Mouse (Mus musculus) NIH3T3 (cell line): ENCODE measurements around the gene Abcc8.

Experiments used
- DNase-seq: peaks from one replicate; pipeline ENCODE4 v3.0.0-alpha.2; 2012; ENCODE audit warnings: low read depth

Abcc8 gene

DNA sequence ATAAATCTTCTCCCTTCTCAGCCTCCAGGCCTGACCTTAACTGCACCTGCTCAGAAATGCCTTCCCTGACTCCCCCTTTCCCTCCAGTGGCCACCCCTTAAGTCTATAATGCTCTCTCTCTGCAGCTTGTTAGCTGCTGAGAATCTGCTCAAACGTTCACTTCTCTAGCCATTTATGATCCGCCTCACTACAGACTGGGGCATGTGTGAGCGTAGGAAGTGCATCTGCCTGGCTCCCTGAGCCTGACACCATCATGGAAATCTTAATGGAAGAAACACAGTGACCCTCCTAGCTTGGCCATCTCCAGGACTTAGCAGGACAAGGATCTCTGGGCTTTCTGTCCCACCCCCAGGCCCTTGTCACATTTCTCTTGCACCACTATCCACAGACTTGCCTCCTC lies 69.8 kb downstream of the Abcc8 start:
- no peak for DNase-seq

DNA sequence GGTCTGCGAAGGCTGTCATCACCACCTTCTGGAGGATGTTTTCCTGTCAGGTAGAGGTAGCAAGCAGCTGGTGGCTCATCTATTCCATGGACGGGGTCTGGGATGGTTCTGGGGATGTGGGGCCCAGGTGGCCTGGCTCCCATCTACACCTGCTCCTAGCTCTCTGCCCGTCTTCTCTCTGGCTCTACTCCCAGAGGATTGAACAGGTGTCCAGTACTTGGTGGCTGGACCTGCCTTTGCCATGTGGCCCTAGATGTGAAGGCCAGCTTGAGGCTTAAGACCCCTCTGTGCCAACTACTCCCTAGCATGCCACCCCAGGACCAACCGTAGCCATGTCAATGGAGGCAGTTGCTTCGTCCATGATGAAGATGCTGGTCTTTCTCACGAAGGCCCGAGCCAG lies 74.3 kb downstream of the Abcc8 start:
- no peak for DNase-seq

DNA sequence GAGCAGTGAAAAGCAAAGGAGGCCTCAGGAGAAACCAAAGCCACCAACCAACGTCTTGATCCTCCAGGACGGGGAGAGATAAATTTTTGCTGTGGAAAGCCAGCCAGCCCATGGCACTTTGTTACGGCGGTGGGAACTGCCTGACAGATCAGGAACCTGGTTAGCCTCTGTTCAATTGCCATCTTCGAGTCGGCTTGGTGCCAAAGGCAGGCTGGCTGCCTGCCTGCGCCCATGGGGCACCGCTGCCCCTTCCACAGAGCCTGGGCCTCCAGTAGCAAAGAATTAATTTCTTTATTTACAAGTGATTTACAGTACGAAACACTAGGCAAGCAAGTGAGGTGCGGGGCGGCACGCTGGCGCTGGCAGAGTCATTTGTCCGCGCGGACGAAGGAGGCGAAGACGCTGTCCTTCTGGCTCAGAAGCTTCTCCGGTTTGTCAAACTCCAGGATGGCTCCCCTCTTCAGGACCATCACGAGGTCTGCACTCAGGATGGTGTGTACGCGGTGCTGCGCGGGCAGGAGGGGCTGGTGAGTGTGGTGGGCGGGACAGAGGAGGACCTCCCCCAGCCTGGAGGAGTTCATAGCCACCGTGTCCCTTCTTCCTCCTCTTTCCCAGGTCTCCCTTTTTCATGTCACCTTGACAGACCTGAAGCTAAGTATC lies 75.4 kb downstream of the Abcc8 start:
- no peak for DNase-seq

DNA sequence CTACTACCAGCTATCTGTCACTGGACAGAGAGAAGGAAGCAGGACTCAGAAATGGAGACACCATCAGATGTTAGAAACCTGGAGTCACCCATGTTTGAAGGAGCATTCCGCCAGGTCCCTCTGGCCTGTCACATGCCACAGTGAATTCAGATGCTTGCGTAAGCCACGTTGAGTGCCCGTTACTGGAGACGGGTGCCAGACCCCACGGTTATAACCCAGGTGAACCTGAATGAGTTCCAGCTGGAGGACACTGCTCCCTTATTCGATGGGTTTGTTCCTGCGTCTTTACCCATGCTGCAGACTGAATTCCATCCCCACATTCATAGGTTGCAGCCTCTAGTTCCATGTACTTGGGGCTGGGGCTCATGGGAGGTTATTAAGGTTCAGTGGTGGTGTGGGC lies 76.1 kb downstream of the Abcc8 start:
- DNase-seq: no peak

DNA sequence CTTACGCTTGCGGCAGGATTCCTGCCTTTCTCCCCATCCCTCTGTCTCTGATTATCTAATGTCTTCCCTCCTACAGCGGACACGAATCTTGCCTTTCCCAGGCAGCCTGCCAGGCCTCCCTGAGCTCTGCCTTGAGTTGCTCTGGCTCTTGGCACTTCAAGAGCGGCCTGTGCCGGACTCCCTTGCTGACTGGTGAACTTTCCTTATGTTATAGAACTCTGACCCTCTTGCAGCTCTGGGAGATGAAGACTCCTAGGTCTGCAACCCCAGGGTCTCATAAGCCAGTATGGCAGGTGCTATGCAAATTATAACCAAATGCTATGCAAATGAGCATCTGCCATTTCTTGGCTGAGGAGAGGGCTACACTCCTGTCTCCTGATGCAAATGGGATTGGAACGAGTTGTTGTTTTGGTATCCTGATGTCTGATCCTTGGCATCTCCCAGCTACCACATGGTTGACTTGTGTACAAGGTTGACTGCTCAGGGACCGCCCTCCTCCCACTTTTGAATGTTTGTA lies 76.7 kb downstream of the Abcc8 start:
- DNase-seq: peak; percentile 51

DNA sequence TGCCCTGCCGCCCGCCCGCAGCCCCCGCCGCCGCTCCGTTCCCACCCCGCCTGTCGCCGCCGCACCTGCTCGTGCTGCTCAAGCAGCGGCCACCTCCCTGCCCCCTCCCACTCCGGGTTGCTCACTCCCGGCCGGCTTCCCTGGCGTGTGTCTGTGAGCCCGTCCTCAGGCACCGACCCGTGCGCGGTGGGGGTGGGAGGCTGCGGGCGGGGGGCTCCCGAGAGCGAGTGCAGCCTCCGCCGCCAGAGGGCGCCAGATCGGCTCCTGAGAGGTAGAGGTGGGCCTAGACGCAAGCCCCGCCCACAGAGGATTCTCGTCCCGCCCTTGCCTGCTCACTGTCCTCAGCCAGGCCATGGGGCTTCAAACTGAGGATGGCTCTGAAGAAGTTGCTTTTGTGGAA lies 79.3 kb downstream of the Abcc8 start, which contains the start of gene Kcnj11:
Gene Kcnj11 (minus strand): TSS at position 202 of the 400 bp plus-strand sequence.
- peak; percentile 63 for DNase-seq

DNA sequence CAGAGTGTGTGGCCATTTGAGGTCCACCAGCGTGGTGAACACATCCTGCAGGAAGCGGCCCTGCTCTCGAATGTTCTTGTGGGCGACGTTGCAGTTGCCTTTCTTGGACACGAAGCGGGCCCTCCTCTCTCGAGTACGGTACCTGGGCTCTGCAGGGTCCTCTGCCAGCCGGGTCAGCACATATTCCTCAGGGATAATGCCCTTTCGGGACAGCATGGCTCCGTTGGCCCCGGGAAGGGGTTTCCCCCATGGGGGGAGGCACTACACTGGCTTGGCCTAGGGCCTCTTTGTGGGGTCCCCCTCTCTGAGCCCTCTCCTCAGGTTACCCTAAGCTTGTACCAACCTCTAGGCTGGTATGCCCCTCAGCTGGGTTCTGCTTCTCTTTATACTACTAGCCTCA lies 80.2 kb downstream of the Abcc8 start:
- DNase-seq: no peak

DNA sequence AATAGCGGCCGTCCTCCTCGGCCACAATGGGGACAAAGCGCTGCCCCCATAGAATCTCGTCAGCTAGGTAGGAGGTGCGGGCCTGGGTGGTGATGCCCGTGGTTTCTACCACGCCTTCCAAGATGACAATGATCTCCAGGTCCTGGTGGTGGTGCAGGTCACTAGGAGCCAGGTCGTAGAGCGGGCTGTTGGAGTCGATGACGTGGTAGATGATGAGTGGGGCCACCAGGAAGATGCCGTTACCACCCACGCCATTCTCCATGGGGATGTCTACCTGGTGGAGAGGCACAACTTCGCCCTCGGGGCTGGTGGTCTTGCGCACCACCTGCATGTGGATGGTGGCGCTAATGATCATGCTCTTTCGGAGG lies 80.9 kb downstream of the Abcc8 start:
- DNase-seq: no peak

DNA sequence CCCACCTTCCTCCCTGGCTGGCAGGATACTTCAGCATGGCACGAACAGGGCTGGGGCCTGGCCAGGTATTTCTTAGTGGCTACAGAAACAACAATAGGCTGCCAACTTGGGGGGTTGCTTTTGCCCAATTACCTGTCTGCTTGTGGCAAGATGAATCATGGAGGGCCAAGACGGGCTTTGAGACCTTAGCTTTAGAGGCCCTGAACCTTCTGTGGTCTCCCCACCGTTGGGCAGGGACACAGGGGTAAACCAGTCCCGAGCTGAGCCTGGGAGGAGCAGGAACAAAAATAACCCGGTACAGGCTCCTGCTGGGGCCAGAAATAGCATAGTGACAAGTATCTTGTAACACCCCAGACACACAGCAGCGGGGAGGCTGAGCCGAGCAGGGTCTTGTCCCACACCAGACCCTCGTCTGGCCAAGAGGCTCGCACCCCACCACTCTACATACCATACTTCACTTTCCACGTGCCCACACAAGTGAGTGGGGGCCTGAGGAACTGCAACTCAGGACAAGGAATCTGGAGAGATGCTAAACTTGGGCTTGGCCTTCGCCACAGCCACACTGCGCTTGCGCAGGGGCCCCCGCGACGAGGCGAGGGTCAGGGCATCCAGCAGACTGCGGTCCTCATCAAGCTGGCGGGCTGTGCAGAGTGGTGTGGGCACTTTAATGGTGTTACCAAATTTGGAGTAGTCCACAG lies 81.5 kb downstream of the Abcc8 start:
- DNase-seq: no peak

DNA sequence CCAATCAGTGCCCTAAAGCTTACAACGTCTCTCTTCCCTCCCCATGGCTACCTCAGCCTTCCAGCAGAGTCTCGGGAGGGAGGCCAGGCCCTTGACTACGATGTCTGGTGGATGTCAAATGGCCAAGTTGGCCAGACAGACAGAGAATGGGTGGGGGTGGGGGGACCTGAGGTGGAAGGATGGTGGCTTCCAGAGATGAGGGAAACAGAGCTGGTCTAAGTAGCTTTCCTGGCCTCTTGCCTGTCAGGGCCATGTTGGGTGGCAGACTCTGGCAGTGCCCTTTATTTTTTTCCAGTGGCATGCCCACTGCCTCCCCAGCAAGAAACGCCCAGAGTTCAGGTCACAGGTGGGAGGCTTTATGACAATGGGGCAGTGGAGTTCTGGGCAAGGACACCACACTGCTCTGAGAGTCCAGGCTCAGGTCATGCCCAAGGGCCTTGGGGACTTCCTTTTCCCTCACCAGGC lies 82.5 kb downstream of the Abcc8 start:
- no peak for DNase-seq

DNA sequence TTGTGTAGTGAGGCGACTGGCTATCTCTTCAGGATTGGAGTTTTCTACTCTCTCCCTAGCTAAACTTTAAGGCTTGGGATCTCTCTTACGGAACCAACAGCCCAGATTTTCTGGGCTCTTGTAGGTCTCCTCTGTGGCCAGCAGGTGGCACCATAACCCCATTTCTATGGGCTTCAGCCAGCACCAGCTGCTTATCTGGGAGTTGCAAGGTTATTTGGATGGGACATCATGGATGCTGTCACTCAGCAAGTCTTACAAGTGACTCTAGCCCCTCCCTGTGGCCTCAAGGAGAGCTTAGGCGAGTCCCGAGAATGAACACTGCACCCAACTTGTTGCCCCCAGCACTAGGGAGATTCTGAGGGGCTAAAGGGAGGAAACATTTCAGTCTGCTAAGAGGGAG lies 83.7 kb downstream of the Abcc8 start:
- DNase-seq: peak; percentile 85

DNA sequence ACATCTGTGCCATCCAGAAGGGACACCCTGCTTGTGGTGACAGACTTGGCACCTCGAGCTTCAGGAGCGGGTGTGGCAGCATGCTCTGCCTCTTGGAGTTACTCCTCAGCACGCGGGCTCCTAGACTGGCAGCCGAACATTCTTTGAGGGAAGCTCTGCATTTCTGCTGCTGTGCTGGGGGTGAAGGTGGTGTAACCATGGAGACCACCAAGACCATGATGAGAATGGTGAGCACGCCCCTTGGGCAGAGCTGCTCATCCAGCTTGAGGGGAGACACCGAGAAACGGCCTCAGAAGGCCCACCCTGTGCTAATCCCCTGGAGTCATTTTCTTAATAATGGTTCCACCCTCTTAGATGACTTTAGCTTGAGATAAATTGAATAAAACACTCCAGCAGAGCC lies 87.0 kb downstream of the Abcc8 start:
- DNase-seq: no peak

DNA sequence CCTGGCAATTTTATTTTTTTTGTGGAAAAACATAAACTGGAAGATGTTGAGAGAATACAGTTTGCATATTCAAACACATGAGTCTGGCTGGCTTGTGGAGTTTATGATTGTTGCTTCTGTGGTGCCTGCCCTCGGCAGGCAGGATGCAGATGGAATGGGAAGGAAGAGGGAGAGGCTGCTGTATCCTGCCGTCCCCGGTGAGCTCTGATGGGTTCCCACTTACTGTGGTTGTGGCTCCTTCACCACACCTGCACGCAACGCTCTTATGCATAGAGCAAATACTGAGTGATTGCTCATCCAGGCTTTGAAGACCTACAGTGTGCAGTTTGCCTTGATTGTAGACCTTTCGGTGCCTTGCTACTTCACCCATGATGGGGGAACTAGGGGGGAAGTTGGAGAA lies 91.6 kb downstream of the Abcc8 start:
- DNase-seq: no peak

DNA sequence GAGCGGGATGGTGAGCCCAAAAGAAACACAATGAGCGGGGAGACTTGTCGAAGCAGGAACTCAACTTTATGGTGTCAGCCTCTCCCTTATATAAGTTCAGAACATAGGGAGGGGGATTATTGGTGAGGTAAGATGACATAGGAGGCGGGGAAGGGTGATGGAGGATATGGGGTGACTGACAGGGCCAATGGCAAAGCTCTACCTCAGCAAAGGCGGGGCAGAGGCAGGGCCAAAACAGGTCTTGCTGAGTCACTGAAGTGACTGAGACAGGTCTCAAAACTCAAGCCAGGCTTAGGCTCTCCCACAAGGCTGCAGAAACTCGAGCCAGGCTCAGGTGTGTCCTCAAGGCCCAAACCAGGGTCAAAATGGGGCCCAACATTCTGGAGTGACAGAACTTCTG lies 93.5 kb downstream of the Abcc8 start:
- DNase-seq: peak; percentile 50

DNA sequence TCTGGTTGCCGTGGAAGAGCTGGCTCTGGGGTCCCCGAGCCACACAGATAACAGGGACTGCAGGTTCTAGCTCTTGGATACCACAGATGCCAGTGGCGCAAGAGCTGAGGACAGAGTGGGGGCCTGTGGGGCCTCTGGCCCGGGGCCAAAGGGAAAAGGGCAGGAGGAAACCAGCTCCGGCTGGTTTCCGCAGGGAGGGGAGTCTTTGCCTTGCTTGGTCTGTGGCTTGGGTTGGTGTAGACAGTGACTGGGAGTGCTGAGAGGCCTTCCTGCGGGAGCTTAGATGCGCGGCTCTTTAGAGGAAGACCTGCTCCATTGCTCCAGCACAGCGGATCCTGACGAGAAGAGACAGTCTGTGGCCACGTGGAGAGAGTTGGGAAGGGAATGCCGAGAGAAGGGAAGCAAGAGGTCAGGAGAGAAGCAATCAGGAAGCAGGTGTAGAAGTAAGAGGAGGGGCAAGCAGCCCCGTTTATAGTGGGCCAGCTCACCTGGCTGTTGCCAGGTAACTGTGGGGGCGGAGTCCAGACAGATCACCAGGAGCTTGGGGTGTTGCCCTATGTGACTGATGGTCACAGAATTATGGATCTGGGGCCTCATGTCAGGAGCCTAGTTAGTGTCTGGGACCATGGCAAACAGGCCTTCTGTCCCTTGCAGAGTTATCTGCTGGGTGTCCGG lies 94.9 kb downstream of the Abcc8 start:
- peak; percentile 17 for DNase-seq

DNA sequence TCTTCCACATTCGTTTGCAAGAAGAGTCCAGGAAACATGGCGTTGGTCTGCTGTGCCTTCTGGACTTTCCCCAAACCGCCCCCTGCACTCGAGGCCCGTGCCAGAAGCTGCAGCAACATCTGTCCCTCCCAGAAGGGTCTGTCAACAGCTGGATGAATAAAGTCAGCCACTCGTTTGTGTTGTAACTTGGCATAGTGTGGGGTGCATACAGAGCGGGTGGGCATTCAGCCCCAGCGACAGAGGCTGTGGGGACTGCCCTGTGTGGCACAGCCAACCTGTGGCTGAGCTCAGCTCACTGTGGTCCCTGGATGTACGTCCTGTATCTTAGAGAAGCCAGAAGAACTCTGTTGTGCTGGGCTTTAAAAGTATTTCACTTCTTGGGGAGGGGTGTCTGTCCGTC lies 95.8 kb downstream of the Abcc8 start:
- DNase-seq: no peak

DNA sequence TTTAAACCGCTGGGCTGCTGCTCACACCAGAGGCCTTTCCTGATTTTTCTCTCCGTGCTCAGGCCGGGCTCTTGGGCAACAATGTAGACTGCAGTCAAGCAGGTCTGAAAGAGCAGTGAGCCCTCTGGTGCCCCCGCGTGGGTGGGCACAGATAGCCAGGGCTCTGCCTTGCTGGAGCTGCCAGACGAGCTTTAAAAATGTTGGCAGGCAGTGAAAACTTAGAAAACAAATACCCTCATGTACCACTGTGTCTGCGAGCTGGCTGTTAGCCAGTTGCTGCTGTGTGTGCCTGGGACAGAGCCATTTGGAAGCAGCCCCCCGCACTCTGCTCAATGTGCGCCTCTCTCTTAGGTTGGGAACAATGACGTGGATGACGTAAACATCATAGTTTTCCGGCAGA lies 102.2 kb downstream of the Abcc8 start:
- no peak for DNase-seq

DNA sequence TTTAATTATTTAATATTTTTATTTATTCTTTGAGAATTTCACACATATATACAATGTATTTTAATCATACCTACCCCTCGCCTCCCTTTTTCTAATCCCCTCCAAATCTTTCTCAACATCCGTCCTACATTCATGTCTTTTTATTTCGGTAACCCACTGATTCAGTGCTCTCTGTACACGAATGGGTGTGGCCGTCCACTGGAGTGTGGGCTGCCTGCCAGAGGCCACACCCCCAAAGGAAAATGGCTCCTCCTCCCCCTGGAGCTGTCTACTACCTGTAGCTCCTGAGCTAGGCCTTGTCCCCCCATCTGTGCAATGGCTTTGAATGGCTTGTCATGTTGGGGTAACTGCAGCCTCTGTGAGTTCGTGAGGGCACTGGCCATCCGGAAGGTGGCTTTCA lies 103.0 kb downstream of the Abcc8 start:
- peak; percentile 15 for DNase-seq

DNA sequence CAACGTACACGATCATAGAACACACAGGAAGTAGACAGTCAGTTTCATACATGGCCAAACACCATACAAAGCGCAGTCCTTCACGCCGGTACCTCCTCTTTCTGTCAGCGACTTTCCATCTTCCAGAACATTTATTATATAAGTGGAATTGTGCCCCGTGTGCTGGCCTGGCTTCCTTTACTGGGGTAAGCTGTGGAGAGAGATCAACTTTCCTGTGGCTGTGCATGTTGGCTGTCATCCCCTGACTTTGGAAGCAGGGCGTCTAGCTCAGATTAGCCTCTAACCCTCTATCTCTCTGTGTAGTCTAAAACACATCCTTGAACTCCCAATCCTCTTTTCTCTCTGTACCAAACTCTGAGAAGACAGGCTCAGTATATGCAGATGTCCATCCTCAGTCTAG lies 111.0 kb downstream of the Abcc8 start:
- DNase-seq: no peak

DNA sequence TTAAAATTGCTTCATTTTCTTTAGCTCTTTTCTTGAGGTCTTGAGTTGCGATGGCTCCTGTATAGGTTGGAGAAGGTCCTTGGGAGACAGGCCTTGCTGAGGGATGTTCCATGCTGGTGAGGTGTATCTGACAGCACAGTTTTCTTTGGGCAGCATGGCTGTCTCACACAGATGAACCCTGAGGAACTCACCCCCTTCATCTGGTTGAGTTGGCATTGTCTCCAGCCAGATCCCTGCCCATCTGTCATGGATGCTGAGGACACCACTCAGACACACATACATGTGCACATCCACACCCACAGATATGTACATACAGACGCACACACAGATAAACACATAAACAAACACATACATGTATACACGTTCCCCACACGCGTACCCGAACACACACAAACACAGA lies 116.5 kb downstream of the Abcc8 start:
- DNase-seq: no peak

DNA sequence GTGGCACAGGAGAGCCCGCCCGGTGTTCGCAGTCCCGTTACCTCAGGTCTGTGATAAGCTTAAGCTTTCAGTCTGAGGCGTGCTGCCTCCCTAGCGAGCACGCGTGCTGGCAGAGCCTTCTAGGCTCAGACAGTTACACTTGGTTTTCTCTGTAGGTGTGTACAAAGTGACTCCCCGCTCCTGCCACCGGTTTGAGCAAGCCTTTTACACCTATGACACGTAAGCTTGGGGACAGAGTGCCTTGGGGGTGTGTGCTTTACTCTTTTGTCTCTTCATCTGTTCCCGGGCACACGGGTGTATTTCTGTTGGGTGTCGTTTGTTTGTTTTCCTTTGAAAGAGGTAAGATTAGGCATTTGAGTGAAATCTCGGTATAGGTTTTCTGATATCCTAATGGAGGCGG lies 118.2 kb downstream of the Abcc8 start:
- DNase-seq: no peak

DNA sequence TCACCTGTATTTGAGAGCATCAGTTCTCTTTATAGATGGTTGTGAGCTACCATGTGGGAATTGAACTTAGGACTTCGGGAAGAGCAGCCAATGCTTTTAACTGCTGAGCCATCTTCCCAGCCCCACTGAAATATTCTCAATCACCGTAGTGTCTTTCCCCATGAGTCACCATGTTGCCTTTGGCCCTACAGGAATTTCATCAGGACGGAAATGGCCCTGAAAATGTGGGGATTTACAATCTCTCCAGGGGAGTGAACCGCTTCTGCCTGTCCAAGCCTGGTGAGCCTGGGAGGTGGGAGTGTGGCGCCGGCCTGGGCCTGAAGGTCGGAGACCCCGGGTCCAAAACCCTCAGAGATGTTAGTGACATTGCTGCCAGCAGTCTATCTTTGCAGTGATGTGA lies 119.1 kb downstream of the Abcc8 start:
- peak; percentile 18 for DNase-seq

DNA sequence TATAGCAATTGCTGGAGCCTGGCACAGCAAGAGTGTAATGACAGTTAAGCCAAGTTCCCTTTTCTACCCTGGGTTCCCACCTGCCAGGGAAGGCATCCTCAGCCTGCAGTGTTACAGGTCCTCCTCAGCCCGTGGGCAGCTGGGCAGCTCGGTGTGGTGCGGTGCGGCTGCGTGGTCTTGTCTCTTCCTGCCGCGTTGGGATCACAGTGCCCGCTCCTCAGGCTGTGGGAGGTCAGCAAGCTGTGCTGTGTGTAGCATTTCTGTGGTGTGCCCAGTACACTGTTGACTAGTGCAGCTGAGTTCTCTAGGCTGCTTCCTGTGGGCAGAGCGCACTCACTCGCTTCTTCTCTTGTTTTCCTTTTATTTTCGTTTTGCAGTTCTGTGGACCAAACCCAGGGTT lies 121.0 kb downstream of the Abcc8 start:
- no peak for DNase-seq
